Mouse (Mus musculus) testis, adult 2 months (tissue): Measurements from ENCODE around the gene Rps6kb1.

Experiments
- CTCF ChIP-seq: fragments of 200-500 bp; IDR thresholded peaks from 2 replicates; pipeline ENCODE4 v1.5.1; 2012; ENCODE audit warnings: low read depth, mild to moderate bottlenecking, inconsistent platforms, low read length, moderate library complexity; ENCODE audit not compliant: control insufficient read depth, insufficient read depth, insufficient replicate concordance
- POLR2A ChIP-seq: fragments of 200-500 bp; IDR thresholded peaks from 2 replicates; pipeline ENCODE4 v1.6.1; 2012; ENCODE audit warnings: low read depth, mild to moderate bottlenecking, inconsistent platforms, low read length, moderate library complexity; ENCODE audit not compliant: control insufficient read depth

DNA sequence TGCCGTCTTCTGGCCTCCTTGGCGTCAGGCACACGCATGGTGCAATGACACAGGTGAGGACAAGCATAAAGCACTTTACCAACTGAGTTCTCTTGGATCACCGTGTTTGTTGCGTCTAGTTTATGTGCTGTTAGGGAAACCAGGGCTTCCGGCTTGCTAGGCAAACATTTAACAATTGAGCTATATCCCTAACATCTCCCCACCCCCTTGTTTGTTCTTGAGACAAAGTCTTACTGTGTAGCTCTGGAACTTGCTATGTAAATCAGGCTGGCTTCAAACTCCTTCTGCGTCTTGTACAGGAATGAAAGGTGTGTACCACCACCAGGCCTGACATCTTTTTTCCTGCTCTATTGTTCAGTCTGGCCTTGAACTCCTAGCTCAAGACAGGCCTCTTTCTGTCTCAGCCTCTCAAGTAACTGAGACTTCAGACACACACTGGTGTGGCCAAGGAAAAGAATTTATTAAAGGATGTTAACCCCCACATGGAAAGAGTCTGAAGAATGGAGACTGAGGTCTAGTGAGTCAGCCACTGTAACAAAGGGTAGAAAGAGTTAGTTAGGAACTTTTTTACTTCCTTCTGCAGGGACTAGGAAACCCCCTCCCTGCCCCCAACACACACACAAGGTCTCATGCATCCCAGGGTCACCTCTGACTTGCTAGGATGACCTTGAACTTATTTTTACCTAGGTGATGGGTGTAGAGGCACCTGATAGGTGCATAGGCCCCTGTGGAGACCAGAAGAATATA lies 31.2 kb upstream of the Rps6kb1 start:
- no peak for TF ChIP-seq CTCF
- TF ChIP-seq POLR2A: no peak
